Mouse (Mus musculus) layer of hippocampus, postnatal 25 days (tissue): ENCODE results near the gene Krtap22-2. TPM values are rescaled to one million over a fixed set of nuclear protein-coding genes. Genes with fewer than 3 reads are reported as not detected.
"Not testable (repeated sequence)": the region's sequence is repeated elsewhere in the genome, so short reads cannot be mapped to it uniquely, and the experiment has no call there.

ENCODE experiments used
- DNase-seq, 2 experiments: peaks; one replicate each; pipeline ENCODE4 v3.0.0; 2022; ENCODE audit warnings: mixed read lengths in 2 of 2, low spot score in 1 of 2; ENCODE audit errors: extremely low spot score in 1 of 2
- total RNA-seq, 2 experiments: library from RNA; stranded (reverse); gene quantifications; 2 replicates each; pipeline ENCODE4 v1.2.3; 2021

Gene Krtap22-2
- not detected for total RNA-seq

- no peak for DNase-seq
Measured at GRCm38 (mm10) chr16:89010659-89011058, at the start of gene Krtap22-2. Krtap22-2 (minus strand) TSS chr16:89010759.

- DNase-seq = no peak
Measured at GRCm38 (mm10) chr16:89047783-89048182, 37.2 kb upstream of the Krtap22-2 start, which contains the start of gene Krtap6-5. Krtap6-5 (minus strand) TSS chr16:89047883.

DNA sequence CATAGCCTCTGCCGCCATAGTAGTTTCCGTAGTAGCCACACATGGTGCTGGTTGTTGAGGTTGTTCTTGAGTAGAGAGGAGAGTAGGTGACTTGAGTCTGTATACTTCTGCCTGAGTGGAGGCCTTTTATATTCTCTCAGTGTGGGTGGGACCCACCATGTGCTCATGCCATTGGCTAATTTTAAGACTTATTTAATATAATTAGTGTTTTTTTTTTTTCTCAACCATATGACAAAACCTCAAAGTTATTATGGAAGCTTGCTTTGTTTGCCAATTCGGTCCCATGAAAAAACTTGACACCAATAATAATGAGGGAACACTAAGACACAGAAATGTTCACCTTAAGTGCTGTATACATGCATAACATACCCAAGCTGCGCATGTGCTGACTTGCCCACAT is 30.8 kb upstream of the Krtap22-2 start, which contains the start of gene Gm10228:
TSS of gene Gm10228 (minus strand) at position 101 of the 400 bp plus-strand sequence.
- DNase-seq = not testable (repeated sequence)

DNA sequence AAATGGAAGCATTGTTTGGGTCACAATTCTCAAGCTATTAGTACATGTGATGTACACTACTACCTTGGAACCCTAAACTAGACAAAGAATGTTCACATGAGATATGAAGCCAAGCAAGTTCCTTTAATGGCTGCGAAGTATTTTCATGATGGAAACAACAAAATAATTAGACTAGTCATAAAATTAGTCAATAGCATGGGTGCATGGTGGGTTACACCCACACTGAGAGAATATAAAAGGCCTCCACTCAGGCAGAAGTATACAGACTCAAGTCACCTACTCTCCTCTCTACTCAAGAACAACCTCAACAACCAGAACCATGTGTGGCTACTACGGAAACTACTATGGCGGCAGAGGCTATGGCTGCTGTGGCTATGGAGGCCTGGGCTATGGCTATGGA is 20.8 kb upstream of the Krtap22-2 start, which contains the start of gene Krtap6-1:
TSS of gene Krtap6-1 (plus strand) at position 301 of the 400 bp plus-strand sequence.
- not testable (repeated sequence) for DNase-seq

- not testable (repeated sequence) for DNase-seq
Measured at GRCm38 (mm10) chr16:89014984-89015383, 4.4 kb upstream of the Krtap22-2 start, which contains the start of gene Gm10229. Gm10229 (plus strand) TSS chr16:89015284.

- DNase-seq = no peak
Measured at GRCm38 (mm10) chr16:89013973-89014372, 3.4 kb upstream of the Krtap22-2 start.

GRCm38 (mm10) chr16:88962773-88963172 is 47.8 kb downstream of the Krtap22-2 start, which contains the start of gene Krtap16-3:
Krtap16-3 (minus strand) TSS chr16:88962873.
- DNase-seq = no peak

Other genes with a start within 250 kb of the Krtap22-2 start
- not detected for gene 2310057N15Rik, start 236.6 kb downstream of the Krtap22-2 start, total RNA-seq
- not detected for gene Gm5965, start 232.9 kb downstream of the Krtap22-2 start, total RNA-seq
- gene Gm20741, start 198.5 kb downstream of the Krtap22-2 start, total RNA-seq = not detected
- not detected for gene Krtap15, start 190.5 kb downstream of the Krtap22-2 start, total RNA-seq
- not detected for gene Krtap14, start 184.6 kb downstream of the Krtap22-2 start, total RNA-seq
- not detected for gene Krtap19-1, start 141.3 kb downstream of the Krtap22-2 start, total RNA-seq
- not detected for gene Krtap19-2, start 136.5 kb downstream of the Krtap22-2 start, total RNA-seq
- gene Krtap19-3, start 132.7 kb downstream of the Krtap22-2 start, total RNA-seq = not detected
- gene Krtap19-4, start 125.7 kb downstream of the Krtap22-2 start, total RNA-seq = not detected
- not detected for gene Krtap19-5, start 114.3 kb downstream of the Krtap22-2 start, total RNA-seq
- not detected for gene Krtap19-9b, start 78.5 kb downstream of the Krtap22-2 start, total RNA-seq
- not detected for gene Krtap16-3, start 47.9 kb downstream of the Krtap22-2 start, total RNA-seq
- not detected for gene Gm10229, start 4.5 kb upstream of the Krtap22-2 start, total RNA-seq
- not detected for gene Krtap6-1, start 20.9 kb upstream of the Krtap22-2 start, total RNA-seq
- gene Gm10228, start 30.7 kb upstream of the Krtap22-2 start, total RNA-seq = not detected
- gene Krtap6-5, start 37.1 kb upstream of the Krtap22-2 start, total RNA-seq = not detected
- gene 1110025L11Rik, start 53.2 kb upstream of the Krtap22-2 start, total RNA-seq = not detected
- not detected for gene Krtap6-3, start 73.3 kb upstream of the Krtap22-2 start, total RNA-seq
- not detected for gene Gm6358, start 130.1 kb upstream of the Krtap22-2 start, total RNA-seq
- not detected for gene Gm10061, start 140.3 kb upstream of the Krtap22-2 start, total RNA-seq
- gene Gm9789, start 147.2 kb upstream of the Krtap22-2 start, total RNA-seq = not detected
- not detected for gene Gm7735, start 158.7 kb upstream of the Krtap22-2 start, total RNA-seq
- not detected for gene 1110057P08Rik, start 164.0 kb upstream of the Krtap22-2 start, total RNA-seq
- not detected for gene Krtap20-2, start 195.1 kb upstream of the Krtap22-2 start, total RNA-seq